Mouse (Mus musculus): ENCODE data around the gene Ddx55.
A peak's percentile ranks its signal among the peaks of the same experiment; 100 is the strongest.

Gene Ddx55

DNA sequence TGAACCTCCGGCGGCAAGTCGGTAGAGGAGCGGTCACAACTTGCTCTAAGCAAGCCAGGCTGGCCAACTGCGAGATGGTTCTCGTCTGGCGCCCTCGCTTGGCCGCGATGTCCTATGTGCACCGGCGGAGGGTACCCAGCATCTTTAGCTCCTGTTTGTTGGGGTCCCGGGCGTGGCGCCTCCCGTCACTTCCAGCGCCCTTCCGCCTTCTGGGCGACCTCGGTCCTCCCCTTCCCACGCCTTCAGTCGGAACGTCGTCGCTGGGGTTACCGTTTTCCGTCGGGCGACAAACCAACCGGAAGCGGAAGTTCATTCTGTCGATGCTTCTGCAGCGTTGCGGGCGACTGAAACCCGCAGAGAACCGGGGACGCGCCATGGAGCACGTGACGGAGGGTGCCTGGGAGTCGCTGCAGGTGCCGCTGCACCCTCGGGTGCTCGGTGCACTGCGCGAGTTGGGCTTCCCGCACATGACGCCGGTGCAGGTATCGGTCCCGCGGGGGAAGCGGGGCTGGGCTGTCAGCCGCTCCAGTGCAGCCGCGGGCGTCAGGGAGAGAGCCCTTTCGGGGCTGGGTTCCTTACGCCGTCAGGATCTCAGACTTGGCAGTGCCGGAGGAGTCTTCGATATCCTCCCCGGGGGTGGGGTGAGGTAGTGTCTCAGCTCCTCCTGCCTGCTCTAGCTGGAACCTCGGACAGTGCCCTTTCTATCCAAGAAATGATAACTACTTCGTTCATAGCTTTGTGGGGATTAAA, at the start of gene Ddx55:
Gene Ddx55 (plus strand): TSS at position 307 of the 750 bp plus-strand sequence.
- DNase-seq (ENCODE audit: low read depth, low spot score), result peak; percentile 82

DNA sequence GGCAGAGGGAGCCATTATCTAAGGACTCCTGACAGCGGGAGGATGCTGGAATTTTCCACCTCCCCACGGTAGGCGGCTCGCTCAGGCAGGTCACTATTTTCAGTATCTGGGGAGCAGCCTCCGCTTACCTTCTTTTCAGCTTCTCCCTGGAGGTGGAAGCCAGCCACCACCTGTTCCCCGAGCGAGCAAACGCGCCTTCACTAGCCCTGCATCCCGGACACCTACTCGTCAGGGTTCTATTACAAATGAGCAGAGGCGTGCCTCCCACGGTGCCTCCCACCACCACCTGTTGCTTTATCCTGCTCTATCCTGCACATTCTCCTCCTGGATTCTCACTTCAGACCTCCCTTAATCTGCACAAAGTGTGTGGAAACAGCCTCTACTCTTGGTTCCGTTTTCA, 48.9 kb upstream of the Ddx55 start:
- no peak for DNase-seq (ENCODE audit: low read depth, low spot score)

DNA sequence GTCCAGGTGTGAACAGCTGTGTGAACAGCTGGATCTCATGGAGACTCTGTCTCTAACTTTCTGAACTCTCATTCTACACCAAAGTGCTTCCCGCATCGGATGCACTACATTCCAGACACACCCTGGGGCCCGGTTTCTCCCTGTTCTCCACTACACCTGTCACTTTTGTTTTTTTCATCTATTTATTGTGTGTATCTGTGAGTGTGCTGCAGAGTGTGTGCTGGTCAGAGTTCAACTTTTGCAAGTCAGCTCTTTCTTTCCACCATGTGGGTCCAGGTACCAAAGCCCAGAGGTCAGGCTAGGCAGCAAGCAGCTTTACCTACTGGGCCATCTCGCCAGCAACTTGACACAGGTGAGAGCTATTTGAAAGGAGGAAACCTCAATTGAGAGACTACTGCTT, 47.4 kb upstream of the Ddx55 start:
- DNase-seq (ENCODE audit: low read depth, low spot score), result no peak

DNA sequence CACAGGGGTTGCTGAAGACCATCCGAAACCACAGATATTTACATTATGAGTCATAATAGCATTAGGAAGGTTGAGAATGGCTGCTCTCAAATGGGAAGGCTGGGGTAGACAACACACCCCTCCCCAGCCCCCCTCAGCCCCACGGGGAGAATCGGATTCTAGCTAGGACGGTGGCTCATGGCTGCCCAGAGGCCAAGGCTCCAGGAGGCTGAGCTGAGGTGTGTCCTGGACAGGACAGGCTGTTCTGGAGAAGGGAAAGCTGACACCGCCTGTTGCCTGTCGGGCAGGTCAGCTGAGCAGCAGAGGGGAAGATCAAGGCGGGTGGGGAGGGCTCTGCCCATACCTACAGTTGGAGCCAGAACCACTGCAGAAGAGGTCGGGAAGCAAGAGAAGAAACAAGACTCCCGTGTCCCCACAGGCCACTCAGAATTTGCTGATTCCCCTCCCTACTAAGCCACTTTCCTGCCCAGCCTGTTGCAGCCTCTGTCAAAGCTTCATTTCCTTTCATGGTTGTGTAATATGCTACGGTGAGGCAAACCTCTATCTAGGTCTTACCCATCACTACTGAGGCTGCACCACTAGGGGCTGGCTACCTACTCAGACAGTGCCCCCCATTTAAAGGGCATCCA, 45.8 kb upstream of the Ddx55 start:
- DNase-seq (ENCODE audit: low read depth, low spot score), result peak; percentile 95

DNA sequence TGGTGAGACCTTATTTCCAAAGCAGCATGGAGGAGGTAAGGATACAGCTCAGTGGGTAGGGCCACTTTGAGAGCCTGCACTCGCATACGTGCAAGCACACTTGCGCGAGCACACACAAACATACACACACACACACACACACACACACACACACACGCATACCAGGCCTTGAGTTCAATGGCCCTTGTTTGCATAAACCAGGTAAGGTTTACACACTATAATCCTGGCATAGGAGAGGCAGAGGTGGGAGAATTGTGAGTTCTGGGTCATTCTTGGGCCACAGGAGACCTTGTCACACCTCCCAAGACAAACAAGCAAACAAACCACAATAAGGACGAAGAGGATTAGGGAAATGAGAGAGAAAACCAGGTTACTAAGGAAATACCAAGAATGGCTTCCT, 43.5 kb upstream of the Ddx55 start:
- DNase-seq (ENCODE audit: low read depth, low spot score), result no peak

DNA sequence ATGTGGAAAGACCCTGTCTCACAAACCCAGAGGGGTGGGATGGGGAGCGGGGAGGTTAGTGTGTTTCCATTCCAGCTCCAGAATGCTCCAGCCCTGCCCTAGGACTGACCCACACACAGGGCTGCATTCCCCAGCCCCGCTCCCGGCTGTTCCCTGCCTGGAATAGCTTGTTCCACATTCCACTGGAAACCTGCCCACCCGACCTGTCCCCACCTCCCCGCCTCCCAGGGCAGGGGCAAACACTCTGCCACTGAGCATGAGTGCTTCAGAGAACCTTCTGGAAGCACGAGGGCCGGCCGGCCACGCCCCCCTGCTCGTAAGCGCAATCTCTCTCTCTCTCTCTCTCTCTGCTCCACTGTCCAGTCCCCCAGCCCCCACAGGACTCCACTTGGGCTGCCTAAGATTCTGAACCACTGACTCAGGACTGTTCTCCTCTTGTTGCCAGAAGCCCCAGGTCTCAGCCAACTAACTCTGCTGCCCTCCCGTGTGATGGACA, 42.9 kb upstream of the Ddx55 start:
- peak; percentile 91 for DNase-seq (ENCODE audit: low read depth, low spot score)

DNA sequence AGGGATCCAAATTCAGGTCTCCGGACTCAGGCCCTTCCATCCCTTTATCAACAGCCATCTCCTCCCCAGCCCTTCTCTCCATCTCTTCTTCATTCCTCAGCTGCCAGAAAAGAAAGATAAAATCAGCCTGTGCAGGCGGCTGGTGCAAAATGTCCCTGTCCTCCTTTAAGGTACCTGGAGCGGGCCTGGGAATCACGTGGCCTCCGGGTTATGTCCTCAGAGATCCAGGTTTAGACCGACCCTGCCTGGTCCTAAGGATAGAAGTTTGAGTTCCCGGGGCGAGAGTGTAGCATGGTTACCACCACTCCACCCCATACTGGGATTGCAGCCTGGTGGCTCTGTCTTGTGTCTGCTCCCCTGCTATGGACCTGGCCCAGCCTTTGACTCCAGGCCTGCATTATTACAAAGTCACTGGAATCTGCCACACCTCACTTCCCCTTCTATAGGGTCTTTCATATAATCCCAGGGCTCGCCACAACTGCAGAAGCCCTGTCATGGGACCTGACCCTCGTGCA, 42.1 kb upstream of the Ddx55 start:
- DNase-seq (ENCODE audit: low read depth, low spot score), result no peak

DNA sequence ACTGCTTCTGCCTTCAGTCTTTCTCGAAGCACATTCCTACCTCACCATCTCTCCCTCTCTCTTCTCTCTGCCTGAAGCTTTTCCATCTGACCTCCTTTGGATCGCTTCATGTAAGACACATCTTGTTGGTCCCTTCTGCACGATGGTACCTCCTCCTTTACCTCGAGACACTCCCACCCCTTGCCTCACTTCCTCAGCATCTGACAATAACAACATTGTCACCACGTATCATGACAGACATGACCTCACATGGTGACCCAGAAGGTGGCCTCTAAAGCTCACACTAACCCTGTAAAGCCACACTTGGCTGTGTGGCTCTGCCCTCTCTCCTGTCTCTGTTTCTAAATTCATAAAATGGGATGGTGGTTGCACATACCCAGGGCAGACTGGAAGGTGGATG, 36.9 kb upstream of the Ddx55 start:
- DNase-seq (ENCODE audit: low read depth, low spot score), result no peak

DNA sequence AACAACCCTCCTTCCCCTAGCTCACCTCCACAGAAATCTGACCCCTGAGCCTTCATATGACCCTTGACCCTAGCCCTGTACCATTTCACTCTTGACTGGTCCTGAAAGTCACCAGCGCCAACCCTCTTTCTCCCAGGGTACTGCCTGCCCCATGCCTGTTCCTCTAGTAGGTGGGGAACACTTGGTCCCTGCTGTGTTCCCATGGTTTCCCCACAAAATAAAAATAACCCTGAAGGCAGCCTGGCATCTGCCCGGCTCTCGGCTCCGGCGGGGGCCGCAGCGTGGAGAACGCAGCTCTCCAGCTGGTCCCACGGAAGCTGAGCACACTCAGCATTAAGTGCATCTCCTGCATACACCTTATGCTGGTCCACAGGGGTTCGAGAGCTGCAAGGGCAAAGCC, 34.0 kb upstream of the Ddx55 start:
- DNase-seq (ENCODE audit: low read depth, low spot score), result no peak

DNA sequence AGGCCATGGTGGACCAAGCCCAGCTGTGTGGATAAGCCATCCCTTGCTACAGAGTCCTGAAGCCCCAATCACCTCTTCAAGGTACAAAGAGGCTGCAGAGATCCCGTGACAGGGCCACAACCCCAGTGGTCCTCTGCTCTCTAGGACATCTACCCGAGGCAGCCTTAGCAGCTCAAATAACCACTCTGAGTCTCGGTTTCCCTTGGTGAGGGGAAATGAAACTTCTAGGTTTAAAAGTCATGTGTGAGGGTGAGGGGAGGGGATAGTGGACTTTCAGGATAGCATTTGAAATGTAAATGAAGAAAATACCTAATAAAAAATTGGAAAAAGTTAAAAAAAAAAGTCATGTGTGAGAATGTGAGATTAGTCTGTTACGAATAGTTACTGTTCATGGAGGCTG, 31.1 kb upstream of the Ddx55 start:
- no peak for DNase-seq (ENCODE audit: low read depth, low spot score)

DNA sequence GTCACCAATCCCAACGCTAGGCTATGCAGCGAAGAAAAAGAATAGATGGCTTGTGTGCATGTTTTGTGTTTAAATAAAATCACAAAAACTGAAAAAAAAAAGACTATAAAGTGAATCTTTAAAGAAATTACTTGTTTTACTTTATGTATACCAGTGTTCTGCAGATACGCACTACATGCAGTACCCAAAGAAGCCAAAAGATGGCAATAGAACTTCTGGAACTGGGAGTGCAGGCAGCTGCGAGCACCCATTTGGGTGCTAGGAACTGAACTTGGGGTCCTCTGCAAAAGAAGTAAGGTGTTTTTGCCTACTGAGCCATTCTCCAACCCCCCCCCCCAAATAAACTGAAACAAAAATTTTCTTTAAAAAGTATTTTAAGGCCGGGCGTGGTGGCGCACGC, 29.6 kb upstream of the Ddx55 start:
- no peak for DNase-seq (ENCODE audit: low read depth, low spot score)

DNA sequence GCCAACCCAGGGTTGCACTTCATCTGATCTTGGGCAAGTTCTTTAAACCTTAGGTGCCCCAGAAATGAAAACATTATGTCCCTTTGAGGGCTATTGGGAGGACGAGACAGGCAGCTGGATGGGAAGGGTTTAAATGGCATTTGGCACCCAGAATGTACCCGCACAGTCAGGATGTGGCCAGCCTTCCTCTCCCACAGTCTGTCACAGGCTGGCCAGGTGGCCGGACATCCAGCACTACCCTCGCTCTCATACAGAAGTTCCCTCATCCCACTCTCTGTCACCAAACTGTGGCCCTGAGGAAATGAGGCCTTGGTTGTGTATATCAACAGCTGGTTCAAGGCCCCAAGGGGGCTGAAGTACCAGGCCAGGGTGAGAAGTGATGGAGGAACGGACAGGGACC, 27.7 kb upstream of the Ddx55 start:
- no peak for DNase-seq (ENCODE audit: low read depth, low spot score)

DNA sequence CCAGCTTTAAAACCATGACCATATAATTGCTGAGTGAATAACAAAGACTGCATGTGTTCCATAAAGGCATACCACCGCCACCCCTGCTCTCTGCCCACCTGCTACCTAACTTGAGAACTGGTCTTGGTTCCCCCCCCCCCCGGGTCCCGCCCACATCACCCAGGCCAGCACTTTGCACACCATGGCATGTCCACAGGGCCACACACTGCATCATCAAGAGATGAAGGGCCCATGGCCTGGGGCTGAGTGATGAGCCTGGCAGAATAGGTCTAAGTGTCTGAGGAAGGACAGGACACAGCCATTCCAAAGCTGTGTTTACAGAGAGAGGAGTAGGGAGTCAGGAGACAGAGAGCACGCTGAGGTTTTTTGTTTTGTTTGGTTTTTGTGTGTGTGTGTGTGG, 24.3 kb upstream of the Ddx55 start:
- DNase-seq (ENCODE audit: low read depth, low spot score), result no peak

DNA sequence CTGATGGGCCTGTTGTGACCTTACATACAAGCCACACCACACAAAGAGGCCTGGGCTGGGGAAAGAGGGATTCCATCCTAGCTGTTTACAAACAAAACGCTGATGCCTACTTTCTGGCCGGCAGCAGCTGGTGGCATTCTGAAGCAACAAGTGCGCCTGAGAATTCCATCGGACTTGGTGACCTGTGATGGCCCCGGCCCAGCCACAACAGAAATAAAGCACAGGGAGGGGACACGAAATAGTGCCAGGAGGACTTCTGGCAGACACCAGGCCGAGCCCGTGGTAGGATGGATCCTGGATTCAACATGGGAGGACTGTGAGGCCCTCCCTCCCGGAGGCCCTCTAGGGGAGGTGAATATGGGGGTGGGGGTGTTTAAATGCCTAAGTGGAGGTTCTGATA, 23.9 kb upstream of the Ddx55 start:
- DNase-seq (ENCODE audit: low read depth, low spot score), result peak; percentile 88

DNA sequence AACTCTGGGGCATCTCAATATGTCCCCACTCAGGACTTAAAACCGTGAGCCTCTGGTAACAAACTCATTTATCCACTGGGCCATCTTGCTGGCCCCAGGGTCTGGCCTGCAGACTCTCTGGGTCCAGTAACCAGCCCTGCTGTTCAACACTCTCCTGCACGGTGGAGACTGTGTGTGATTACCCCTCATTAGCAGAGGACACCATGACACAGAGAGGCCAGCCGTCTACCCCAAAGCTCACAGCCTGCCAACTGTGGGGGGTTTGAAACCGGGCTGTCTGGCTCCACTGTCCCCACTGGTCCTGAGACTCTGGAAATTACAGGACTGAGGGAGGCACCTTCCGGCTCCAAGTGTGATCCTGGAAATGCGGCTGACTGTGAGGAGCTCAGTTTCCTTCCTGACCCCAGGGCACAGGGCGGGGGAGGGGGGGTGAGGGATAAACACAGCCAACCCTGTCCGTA, 23.4 kb upstream of the Ddx55 start:
- peak; percentile 64 for DNase-seq (ENCODE audit: low read depth, low spot score)

DNA sequence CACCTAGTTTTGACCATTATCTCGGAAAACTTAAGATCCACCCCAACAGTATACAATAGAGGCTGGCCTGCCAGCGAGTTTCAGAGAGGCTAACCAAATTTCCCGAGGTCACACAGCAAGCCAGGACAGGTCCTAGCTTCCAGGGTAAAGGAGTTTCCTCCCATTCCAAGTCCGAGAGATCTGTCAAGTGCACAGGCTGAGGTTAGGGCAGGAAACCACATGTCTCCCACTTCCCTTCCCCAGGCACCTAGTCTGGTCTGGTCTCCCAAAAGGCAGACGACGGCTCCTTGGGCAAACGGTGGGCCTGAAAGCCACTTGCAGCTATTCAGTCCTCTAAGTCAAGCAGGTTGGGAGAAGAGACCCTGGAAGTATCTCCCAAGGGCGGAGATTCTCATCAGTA, 23.0 kb upstream of the Ddx55 start:
- DNase-seq (ENCODE audit: low read depth, low spot score), result no peak

DNA sequence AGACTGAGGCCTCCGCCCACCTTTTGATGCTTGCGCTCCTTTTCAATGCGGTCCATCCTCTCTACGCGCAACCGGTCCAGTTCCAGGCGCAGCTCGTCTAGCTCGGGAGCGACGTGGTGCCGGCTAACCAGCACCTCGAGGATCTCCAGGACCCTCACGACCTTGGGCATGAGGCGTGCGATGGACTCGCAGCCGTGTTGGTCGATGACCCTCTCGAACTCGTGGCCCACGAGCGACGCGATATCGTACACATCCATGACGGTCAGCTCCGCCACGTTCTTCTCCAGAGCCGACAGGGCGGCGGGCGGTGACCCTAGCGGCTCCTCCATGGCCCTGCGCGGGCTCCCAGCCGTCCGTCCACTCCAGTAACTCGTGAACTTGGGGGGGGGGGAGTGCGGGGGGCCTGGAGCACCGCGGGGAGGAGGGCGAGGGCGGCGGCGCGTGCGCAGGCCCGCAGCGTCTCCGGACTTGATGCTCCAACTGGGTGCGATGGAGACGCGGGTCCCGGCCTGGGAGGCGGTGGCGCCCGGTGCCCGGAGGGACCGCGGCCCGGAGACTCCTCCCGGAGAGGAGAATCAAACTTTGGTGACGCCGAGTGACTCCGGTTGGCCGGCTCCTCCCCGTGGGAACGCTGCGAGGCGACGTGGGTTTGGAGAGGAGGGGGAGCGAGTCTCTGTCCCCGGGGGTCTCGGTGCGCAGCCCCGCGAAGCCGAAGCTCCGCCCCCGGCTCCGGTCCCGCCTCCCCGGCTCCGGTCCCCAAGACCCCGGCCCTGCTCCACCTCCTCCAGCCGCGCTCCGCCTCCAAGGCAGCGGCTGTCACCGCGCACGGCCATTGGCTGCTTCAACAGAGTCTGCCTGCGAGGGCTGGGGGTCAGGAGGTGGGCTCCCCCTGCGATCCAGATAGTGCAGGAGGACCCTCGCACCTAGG, 21.7 kb upstream of the Ddx55 start, which contains the start of gene Rilpl1:
Gene Rilpl1 (minus strand): TSS at position 737 of the 928 bp plus-strand sequence.
- peak; percentile 75 for DNase-seq (ENCODE audit: low read depth, low spot score)

DNA sequence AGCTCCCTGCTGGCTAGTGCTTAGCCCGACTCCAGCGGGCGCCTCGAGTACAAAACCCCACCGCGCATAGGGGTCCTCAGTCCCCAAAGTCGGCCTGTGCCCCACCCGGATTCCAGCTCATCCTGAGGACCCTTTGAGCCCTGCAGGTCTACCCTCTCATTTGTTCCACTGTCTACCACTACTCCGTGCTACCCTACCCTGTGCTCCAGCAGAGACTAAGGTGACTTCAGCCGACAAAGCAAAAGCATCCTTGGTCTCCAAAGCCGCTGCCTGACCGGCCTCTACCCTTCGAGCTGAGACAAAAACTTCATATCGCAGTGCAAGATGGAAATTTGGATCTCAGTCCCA, 21.1 kb upstream of the Ddx55 start:
- DNase-seq (ENCODE audit: low read depth, low spot score), result no peak

DNA sequence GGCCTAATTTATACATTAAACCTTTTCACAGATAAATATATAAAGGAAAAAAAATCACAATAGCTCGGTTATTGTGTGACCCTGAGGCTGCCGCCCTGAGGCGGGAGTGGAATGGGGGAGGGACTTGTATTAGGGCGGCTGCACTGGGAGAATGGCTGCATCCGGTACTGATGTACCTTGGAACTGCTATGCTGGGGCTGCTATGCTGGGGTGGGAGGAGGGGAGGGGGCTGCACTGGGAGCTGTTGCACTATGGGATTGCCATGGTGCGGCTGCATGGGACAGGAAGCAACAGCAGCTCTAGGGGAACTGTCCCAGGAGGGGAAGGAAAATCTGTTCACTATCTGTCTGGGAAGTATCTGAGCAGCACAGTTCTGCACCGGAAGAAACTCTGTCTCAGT, 20.2 kb upstream of the Ddx55 start:
- DNase-seq (ENCODE audit: low read depth, low spot score), result no peak

DNA sequence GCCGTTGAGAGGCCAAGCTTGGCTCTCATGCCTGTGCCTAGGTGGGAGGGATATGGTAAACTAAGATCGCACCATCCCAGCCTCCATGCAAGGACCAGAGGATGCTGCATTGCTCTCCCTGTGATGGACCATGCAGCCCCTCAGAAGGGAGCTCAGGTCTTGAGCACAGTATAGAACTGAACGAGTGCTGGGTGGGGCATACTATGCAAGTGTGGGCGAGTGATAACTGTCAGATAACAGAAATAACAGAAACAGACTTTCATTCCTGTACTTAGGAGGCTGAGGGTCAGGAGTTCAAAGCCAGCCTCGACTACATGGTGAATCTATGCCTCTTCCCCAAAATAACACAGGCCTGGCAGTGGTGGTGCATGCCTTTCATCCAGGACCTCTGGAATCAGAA, 17.6 kb upstream of the Ddx55 start:
- no peak for DNase-seq (ENCODE audit: low read depth, low spot score)

DNA sequence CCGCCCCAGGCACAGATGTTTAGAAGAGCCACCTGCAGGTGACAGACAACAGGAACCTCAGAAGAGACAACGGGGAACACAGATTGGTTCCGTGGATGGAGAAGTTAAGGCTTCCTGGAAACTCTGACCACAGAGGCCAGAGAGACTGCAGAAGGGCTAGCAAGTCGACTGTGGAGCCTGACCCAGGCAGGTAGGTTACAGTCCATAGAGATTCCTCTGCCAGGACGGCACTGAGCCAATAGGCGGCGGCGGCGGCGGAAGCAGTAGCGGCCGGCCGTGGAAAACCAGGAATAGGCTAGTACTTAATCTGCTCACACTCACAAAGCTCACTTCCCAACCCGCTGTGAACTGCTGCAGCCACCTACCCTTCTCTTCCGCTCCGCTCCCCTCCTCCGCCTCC, 15.9 kb upstream of the Ddx55 start:
- peak; percentile 32 for DNase-seq (ENCODE audit: low read depth, low spot score)
